Mouse (Mus musculus) cerebellum, adult 11 months (tissue): ENCODE measurements around the gene Szt2.

Source experiments
- DNase-seq: peaks from one replicate; pipeline ENCODE4 v3.0.0; 2022

Szt2 gene

DNA sequence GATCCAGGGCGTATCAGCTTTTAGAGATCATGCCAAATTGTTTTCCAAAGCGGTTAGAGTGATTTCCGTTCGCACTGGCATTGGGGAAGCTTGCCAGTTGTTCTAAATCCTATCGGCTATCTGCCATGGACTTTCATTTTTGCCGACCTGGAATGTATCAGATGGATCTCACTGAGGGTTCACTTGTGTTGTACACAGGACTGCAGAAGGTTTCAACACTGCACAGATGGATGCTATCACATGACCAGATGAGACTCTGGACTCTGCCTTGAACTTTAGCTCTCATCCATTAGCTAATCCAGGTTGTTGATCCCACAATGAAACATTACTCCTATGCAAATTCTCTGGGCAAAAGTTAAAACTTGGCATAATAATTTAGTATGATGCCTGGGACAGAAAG is 52.3 kb downstream of the Szt2 start:
- DNase-seq, result no peak

DNA sequence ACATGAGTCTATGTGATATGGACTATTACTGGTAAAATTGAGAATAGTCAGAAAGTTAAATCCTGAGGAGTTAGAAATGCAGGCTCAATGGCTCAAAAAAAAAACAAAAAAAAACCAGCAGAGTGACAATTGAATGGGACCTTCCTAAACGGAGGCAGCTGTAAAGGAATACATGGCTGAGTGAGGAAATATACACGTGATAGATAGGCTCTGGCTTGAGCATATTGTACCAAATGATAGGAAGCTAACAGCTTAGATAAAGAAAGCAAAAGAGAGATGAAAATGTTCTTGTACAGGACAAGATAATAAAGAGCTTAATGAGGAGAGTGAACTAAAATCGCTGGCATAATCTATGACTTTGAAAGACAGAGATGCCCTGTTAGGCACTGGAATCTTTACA is 54.8 kb downstream of the Szt2 start:
- DNase-seq, result no peak

DNA sequence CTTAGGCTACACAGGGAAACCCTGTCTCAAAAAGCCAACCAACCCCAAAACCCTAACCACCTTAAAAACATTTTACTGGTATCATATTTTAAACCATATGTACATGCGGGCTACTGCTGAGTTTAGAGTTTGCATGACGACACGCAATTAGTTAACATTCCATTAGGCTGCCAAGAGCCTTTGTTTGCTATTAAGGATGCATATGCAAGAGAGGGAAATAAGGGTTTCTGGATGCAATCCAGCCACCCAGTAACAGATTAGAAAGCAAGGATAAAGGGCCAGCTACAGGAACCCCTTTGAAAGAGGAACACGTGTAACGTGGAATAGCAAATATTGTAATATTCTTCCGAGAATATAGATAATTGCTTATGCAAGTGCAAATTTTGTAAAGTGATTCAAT is 55.4 kb downstream of the Szt2 start:
- DNase-seq, result no peak

DNA sequence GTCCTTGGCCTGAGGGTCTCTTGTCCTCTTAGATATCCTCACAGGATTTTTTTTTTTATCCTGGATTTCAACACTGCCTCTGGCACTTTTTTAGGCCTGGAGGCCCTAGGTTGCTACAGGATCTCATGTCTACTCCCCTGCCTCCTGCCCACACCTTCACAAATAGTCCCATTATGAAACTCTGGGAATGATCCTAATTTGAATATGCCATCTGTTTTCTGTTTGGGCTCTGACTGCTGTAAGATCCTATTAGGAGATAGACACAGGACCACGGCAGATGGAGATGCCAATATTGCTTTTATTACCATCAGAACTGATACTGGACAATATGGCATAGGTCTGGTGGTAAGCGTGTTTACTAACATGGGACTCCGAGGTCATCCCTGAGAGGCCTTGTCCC is 57.2 kb downstream of the Szt2 start:
- DNase-seq, result no peak

DNA sequence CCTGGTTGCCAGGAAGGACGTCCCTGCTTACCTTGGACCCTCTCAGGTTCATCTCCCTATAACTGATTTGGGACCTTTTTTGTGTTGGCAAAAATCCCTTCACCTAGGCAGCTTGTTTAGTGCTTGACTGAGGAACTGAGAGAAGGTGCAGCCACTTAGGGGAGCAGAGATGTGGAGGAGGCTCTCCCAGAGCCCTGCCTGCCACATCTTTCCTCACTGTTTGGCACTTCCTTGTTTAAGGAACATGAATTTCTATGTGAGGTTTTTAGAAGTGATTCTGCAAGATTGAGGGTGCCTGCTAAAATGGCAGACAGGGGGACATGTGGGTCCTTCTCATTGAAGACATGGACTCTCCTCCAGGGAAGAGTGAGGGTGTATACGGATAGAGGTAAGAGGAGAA is 58.2 kb downstream of the Szt2 start:
- DNase-seq, result no peak

DNA sequence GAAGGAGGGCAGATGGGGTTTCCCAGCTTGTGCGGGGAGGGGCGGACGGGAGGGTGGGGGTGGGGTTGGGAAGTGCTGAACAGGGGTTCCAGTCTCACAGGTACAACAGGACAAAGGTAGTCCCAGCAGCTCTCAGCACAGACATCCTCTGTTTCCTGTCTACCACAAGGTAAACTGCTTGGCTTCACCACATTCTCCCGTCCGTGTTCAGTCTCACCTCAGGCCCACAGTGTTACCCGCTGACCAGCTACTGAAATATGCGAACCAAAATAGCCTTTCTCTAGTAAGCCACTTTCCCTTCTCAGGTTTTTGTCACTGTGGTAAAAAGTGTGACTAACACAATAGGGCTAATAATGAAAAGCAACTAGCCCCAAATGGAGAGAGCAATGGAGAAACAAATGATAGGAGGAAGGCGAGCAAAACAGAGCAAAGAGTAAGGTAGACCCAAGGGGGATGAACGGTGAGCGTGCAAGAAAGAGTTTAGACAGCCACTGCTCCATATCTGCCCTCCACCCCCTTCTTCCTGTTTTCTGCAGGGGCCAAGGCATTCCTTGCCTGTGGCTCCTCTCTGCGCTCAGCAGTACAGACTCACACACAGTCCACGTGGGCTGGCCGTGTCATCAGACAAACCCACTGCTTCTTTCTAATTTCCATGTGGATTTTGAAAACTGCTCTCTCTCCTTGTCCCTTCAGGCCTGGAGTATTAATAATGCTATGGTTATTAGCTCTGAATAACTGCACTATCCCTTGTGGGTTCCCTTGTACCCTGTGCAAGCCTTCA is 61.4 kb downstream of the Szt2 start:
- DNase-seq, result no peak

DNA sequence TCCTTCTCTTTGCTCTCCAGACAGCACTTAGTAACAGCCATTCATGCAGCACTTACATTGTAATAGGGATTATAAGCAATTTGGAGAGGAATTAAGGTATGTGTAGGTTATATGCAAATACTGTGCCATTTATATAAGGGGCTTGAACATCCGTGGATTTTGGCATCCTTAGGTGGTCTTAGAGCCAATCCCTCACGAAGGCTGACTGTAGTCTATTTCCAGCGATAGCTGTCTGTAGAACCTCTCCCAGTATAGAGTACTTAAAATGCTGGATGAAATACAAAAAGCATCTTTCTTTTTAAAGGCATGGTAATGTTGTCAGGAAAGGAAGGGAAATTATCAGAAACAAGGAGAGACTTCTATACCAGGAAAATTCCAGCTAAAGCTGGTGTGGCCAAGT is 67.6 kb downstream of the Szt2 start:
- no peak for DNase-seq

DNA sequence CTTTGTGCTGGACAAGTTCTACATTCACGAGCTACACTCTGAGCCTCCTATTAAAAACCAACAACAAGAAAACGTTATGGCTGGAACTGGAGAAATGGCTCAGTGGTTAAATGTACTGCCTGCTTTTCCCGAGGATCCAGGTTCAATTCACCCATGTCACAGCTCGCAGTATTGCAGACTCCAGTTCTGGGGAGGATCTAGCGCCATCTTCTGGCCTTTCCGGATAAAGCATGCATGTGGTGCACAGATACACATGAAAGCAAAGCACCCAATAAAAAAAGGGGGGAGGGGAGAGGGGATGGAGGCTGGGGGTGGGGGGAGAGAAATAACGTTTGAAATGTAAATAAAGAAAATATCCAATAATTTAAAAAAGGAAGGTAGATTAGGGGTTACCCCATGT is 72.4 kb downstream of the Szt2 start:
- DNase-seq, result no peak

DNA sequence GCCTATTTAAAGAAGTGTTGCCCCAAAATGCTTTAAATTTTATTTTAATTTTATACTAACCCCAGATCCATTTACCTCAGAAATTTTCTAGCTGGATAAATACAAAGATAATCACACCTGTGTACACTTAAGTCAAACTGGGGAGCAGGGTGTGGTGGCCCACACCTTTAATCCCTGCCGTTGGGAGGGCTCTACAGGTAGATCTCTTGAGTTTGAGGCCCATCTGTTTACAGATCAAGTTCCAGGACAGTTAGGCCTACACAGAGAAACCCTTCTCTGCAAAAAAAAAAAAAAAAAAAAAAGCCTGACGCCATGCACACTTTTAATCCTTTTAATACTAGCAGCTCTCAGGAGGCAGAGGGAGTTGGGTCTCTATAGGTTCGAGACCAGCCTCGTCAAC is 73.1 kb downstream of the Szt2 start:
- no peak for DNase-seq

DNA sequence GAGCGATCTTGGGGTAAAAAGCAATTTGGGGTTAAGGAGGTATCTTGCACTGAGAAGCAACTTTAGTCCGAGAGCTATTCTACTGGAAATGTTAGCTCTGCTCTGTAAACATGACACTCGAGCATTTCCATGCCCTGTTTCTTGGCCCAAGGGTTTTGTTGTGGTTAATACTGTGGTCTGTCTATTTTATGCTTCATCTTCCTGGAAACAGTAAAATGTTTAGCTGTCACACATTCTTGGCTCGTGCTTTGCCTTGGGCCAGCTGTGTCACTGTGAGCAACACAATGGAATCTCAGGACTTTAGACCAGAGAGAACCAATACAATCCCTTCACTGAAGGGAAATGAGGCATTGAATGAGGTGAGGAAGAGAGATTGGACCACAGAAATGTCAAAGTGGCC is 77.3 kb downstream of the Szt2 start:
- no peak for DNase-seq

DNA sequence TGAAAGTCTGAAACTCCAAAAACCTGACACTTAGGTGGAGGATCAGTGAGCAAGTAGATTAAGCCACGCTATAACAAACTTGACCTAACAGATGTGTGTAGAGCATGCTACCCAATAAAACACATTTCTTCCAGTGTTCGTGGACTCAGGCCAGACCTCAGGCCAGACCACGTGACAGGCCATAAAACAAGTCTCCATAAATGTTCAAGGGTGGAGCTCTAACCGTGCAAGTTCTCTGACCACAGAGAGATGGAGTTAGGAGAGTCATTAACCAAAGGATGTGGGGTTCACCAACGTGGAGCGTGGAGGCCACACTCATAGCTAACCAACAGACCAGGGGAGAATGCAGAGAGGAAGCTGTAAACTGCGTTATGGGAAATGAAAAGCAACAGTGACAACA is 82.6 kb downstream of the Szt2 start:
- DNase-seq, result no peak

DNA sequence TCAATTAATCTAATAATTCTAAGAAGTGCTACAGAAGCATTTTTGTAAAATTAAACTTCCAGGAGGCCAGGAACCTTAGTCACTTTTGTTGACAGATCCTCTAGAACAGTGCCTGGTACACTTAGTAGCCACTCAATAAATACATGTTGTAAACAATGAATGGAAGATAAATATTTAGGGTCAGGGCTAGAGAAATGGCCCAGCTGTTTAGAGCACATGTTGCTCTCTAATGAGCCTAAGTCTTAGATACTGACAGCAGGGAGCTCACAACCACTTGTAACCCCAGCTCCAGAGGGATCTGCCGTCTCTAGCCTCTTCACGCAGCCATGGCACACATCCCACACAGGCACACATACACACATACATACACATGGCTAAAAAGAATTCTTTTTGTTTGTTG is 88.4 kb downstream of the Szt2 start:
- DNase-seq, result no peak

DNA sequence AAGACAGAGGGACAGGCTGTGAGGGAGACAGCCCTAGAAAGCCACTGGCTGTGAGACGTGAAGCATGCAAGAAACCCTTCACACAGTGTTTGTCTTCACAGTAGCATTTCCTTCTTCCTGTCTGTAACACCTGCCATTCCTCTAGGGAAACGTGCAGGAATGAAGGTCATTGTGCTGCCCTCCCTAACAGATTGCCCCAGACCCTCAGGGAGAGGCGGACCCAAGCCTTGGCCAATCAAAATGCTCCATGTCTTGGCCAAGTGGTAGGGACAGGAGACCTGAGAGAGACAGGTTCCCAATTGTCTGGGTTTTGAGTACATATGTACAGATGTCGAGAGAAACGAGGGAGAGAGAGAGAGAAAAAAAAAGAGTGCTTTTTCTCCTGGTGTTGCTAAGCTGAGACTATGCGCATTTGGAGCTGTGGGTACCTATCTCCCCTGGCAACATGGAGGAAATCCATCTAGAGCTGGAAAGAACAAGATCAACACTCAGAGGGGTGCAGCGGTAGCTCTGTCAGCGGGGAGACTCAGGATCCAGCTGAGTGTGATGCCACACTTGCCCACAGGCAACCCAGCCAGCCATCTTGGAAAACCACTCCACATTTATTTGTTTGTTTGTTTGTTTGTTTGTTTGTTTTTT is 89.2 kb downstream of the Szt2 start:
- DNase-seq, result no peak

DNA sequence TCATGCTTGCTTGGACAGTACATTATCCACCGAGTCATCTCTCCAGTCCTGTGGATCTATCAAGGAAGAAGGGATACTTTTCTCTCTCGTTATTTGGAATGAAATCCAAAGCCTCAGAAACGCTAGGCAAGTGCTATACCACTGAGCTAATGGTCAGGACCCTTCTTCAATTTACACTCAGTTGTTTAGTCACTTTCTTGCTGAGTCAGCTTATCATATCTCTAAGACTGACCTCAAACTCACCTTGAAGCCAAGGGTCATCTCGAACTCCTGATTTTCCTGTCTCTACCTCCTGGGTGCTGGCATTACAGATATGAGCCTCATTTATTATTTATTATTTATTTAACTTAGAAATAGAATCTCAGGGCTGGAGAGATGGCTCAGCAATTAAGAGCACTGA is 92.4 kb downstream of the Szt2 start:
- DNase-seq, result no peak

DNA sequence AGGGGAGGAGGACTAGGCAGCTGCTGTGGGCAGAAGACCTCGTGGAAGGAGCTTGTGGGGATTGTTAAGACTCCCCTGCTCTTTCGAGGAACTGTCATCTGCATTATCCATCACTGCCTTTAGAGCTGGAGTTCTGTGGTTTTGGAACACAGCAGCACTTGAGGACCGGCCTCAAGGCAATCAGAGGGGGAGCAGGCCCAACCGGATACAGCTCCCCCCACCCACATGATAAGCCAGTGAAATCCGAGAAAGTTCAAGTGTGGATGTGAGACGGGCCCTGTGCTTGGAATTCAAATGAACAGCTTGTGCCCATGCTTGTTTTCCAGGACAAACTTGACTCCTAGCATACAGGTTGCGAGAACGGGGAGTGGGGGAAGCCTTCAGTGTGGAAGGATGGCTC is 93.8 kb downstream of the Szt2 start:
- no peak for DNase-seq
